Mouse (Mus musculus) liver, postnatal 0 days (tissue): ENCODE results near the gene Tbx21.

ENCODE experiments used
- CTCF ChIP-seq: sonication (generic); IDR thresholded peaks from 2 replicates; pipeline ENCODE4 v1.5.1; 2016; ENCODE audit warnings: antibody characterized with exemption, low read depth
- EP300 ChIP-seq: IDR thresholded peaks from 2 replicates; pipeline ENCODE4 v1.6.1; 2016; ENCODE audit warnings: antibody characterized with exemption, low read depth, mild to moderate bottlenecking

DNA sequence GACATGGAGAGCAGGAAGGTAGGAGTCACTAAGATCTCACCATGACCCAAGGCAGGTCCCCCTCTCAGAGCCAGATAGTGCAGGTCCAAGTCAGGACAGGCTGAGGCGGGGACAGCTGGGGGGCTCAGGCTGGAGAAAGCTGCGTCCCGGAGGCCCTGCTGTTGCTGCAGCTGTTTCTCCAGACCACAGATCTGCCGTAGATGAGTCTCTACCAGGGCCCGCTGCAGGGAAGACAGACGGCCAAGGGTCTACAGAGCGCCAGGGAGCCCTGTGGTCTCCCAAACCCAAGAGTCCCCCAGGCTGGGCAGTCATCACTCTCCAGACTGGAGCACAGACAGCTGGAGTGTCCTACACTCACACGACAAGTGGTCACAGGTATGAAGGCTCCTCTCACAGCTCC lies 32.2 kb upstream of the Tbx21 start:
- TF ChIP-seq CTCF (no peak), EP300 (no peak)
